Mouse (Mus musculus) liver, adult 2 months (tissue): ENCODE data around the gene 1110059E24Rik. TPM values are rescaled to one million over a fixed set of nuclear protein-coding genes. Genes with fewer than 3 reads are reported as not detected.
"Not testable (repeated sequence)": the region's sequence is repeated elsewhere in the genome, so short reads cannot be mapped to it uniquely, and the experiment has no call there.

Experiments used
- DNase-seq: peaks from one replicate; pipeline ENCODE4 v3.0.0-alpha.2; 2011; ENCODE audit warnings: low read depth, low spot score; ENCODE audit errors: extremely low read depth
- H3K27ac ChIP-seq: fragments of 200-500 bp; replicated peaks from 2 replicates; pipeline ENCODE4 v1.5.1; 2012; ENCODE audit warnings: low read depth, mild to moderate bottlenecking, control low read depth, inconsistent platforms, low read length; ENCODE audit not compliant: insufficient read depth
- H3K27me3 ChIP-seq: fragments of 200-500 bp; 2 replicates; pipeline ENCODE4 v1.6.1; 2012; ENCODE audit warnings: mild to moderate bottlenecking, moderate library complexity, low read length, inconsistent platforms; ENCODE audit not compliant: control insufficient read depth, insufficient read depth
- H3K36me3 ChIP-seq: fragments of 200-500 bp; 2 replicates; pipeline ENCODE4 v1.6.1; 2012; ENCODE audit warnings: low read length, inconsistent platforms; ENCODE audit not compliant: control insufficient read depth, insufficient read depth
- H3K4me1 ChIP-seq: fragments of 200-500 bp; 2 replicates; pipeline ENCODE4 v1.6.1; 2011; ENCODE audit warnings: low read length; ENCODE audit not compliant: control insufficient read depth, insufficient read depth
- H3K4me3 ChIP-seq: fragments of 200-500 bp; 2 replicates; pipeline ENCODE4 v1.5.1; 2011; ENCODE audit warnings: low read depth, mild to moderate bottlenecking, control low read depth, low read length, moderate library complexity; ENCODE audit not compliant: insufficient read depth
- H3K79me2 ChIP-seq: fragments of 200-500 bp; 2 replicates; pipeline ENCODE4 v1.6.1; 2012; ENCODE audit warnings: inconsistent platforms, mild to moderate bottlenecking, low read length, moderate library complexity; ENCODE audit not compliant: control insufficient read depth, insufficient read depth
- H3K9ac ChIP-seq: fragments of 200-500 bp; 2 replicates; pipeline ENCODE4 v1.6.1; 2012; ENCODE audit warnings: low read depth, mild to moderate bottlenecking, control low read depth, inconsistent platforms, low read length
- CTCF ChIP-seq: fragments of 200-500 bp; IDR thresholded peaks from 2 replicates; pipeline ENCODE4 v1.5.1; 2011; ENCODE audit warnings: low read depth, low read length, control low read depth
- POLR2A ChIP-seq: fragments of 200-500 bp; IDR thresholded peaks from 2 replicates; pipeline ENCODE4 v1.6.1; 2011; ENCODE audit warnings: low read length, control low read depth; ENCODE audit not compliant: insufficient read depth; ENCODE audit errors: extremely low read depth
- WGBS: fragments of 180-500 bp; shearing (Covaris S2); methylation state at CpG from one replicate; pipeline ENCODE4 v1.1.7; 2018; 5-methylcytosine and 5-hydroxymethylcytosine counted together
- polyA plus RNA-seq: library from polyadenylated mRNA; depleted of rRNA; stranded (reverse); fragments of >200 nt; gene quantifications from 2 replicates; pipeline ENCODE4 v1.2.3, GENCODE M21; 2012
- total RNA-seq: library from RNA; depleted of rRNA; stranded (reverse); fragments of >200 nt; gene quantifications from 2 replicates; pipeline ENCODE4 v1.2.3, GENCODE M21; 2014

Gene 1110059E24Rik
- total and polyA plus RNA-seq, 2 experiments: 3.5 to 24.4 TPM

GRCm38 (mm10) chr19:21630656-21631331, 22.0 kb downstream of the 1110059E24Rik start:
- no peak for TF ChIP-seq CTCF
- no peak for TF ChIP-seq POLR2A
- peak; percentile 63 for DNase-seq
- Histone ChIP-seq H3K27ac (peak overlapping the region; percentile 54), H3K4me3 (no peak overlapping the region), H3K9ac (no peak overlapping the region), H3K27me3 (no peaks in the 10 kb centered on the region), H3K4me1 (peaks cover 26% of the 10 kb centered on the region), H3K36me3 (no peaks in the 10 kb centered on the region), H3K79me2 (peaks cover 15% of the 10 kb centered on the region; the same call in 1 of the 2 replicates)
- 57% methylated on average over 14 of the region's 14 CpGs for WGBS

GRCm38 (mm10) chr19:21629501-21629900, 23.3 kb downstream of the 1110059E24Rik start:
- 80% methylated on average over 1 of the region's 1 CpGs for WGBS
- Histone ChIP-seq H3K36me3 (no peaks in the 10 kb centered on the region), H3K79me2 (peaks cover 19% of the 10 kb centered on the region; the same call in 1 of the 2 replicates), H3K27me3 (no peaks in the 10 kb centered on the region), H3K27ac (no peak overlapping the region; the same call in 1 of the 2 replicates), H3K9ac (no peak overlapping the region), H3K4me1 (peaks cover 30% of the 10 kb centered on the region), H3K4me3 (no peak overlapping the region)
- no peak for TF ChIP-seq CTCF
- no peak for TF ChIP-seq POLR2A
- no peak for DNase-seq

DNA sequence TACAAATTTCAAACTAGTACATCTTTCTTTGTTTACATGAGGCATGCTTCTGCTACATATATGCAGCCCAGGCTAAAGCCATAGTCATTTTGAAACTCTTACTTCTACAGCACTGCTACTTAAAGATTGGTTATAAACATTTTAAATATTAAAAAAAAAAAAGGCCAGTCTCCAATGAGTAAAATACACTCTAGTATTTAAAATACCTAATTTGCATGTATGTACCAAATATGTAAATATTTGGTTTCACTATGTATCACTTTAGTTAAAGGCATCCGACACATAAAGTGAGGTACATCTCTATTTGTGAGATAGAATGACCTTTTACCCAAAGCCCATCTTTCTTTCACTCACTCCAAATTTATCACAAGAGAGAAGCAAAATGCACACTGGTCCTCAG, 23.7 kb downstream of the 1110059E24Rik start:
- no peak overlapping the region for H3K9ac ChIP-seq
- H3K27me3 ChIP-seq: no peaks in the 10 kb centered on the region
- 78% methylated on average over 1 of the region's 1 CpGs for WGBS
- TF ChIP-seq CTCF (no peak), POLR2A (no peak)
- peaks cover 19% of the 10 kb centered on the region; the same call in 1 of the 2 replicates for H3K79me2 ChIP-seq
- no peak overlapping the region for H3K4me3 ChIP-seq
- H3K36me3 ChIP-seq: no peaks in the 10 kb centered on the region
- H3K27ac ChIP-seq: no peak overlapping the region
- peaks cover 32% of the 10 kb centered on the region for H3K4me1 ChIP-seq
- DNase-seq: no peak

DNA sequence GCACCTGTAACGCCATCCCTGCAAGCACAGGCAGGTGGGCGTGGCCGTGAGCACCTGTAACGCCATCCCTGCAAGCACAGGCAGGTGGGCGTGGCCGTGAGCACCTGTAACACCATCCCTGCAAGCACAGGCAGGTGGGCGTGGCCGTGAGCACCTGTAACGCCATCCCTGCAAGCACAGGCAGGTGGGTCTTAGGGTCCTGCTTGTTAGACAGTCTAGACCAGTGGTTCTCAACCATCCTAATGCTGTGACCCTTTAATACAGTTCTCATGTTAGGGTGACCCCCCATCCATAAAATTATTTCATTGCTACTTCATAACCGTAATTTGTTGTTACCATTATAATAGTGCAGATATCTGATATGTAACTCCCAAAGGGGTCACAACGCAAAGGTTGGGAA, 24.3 kb downstream of the 1110059E24Rik start:
- not testable (repeated sequence) for H3K36me3 ChIP-seq, DNase-seq, H3K9ac ChIP-seq, H3K27ac ChIP-seq, H3K4me3 ChIP-seq, H3K27me3 ChIP-seq
- WGBS: 71% methylated on average over 11 of the region's 11 CpGs
- Histone ChIP-seq H3K79me2 (peaks cover 20% of the 10 kb centered on the region; the same call in 1 of the 2 replicates), H3K4me1 (peaks cover 36% of the 10 kb centered on the region)

DNA sequence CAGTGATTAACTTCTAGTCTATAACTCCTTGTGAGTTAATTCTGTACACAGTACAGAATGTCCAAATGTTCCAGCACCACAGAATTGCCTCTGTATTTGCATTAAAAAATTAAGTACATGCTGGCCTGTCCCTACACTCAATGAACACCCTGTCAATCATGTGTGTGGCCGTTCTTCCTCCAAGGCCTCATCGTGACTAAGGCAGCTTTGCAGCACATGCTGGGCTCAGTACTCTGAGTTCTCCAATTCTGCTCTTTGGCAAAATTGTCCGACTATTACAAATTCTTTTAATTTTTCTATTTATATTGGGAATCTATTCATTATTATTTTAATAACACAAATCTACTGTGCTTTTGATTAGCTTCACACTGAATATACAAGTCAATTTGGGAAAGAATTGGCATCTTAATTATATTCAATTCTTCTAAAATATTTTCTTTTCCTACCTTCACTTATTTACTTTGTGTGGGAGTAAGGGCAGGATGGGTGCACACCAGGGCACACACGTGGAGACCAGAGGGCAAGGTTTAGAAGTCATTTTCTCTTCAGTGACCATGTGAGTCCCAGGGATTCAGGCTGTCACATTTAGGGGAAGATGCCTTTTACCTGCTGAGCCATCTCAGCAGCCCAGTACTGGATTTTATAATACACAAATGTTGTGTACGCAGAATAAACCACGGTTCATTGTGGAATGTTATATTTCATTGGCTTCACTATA, 26.3 kb downstream of the 1110059E24Rik start:
- H3K27me3 ChIP-seq: no peaks in the 10 kb centered on the region
- DNase-seq: peak; percentile 89
- peaks cover 33% of the 10 kb centered on the region for H3K4me1 ChIP-seq
- H3K36me3 ChIP-seq: no peaks in the 10 kb centered on the region
- peak overlapping the region; percentile 96 for H3K27ac ChIP-seq
- H3K9ac ChIP-seq: peak overlapping the region; percentile 47; the same call in 1 of the 2 replicates
- no peak for TF ChIP-seq CTCF
- TF ChIP-seq POLR2A: no peak
- H3K79me2 ChIP-seq: peaks cover 30% of the 10 kb centered on the region; the same call in 1 of the 2 replicates
- H3K4me3 ChIP-seq: no peak overlapping the region
- 31% methylated on average over 6 of the region's 6 CpGs for WGBS

- no peak for TF ChIP-seq CTCF
- no peak for TF ChIP-seq POLR2A
- Histone ChIP-seq H3K27me3 (no peaks in the 10 kb centered on the region), H3K4me1 (peaks cover 20% of the 10 kb centered on the region), H3K4me3 (no peak overlapping the region), H3K27ac (peak overlapping the region; percentile 87), H3K36me3 (no peaks in the 10 kb centered on the region), H3K79me2 (peaks cover 24% of the 10 kb centered on the region; the same call in 1 of the 2 replicates), H3K9ac (no peak overlapping the region)
- 40% methylated on average over 4 of the region's 4 CpGs for WGBS
- DNase-seq: peak; percentile 77
Measured at GRCm38 (mm10) chr19:21624148-21624535, 28.6 kb downstream of the 1110059E24Rik start.
